Mouse (Mus musculus): ENCODE data around the gene Dbp.

- TF ChIP-seq CTCF (conservative IDR thresholded peaks at IDR 0.05; ENCODE audit: low read length) (no peak), POU5F1 (IDR thresholded peaks at IDR 0.05; ENCODE audit: borderline replicate concordance, low read length) (no peak)
Observed at GRCm38 (mm10) chr7:45749401-45749800, 44.5 kb downstream of the Dbp start.
